Mouse (Mus musculus) erythroblast, embryonic 14.5 days (primary cell): ENCODE data around the gene Rnf150. TPM values are rescaled to one million over a fixed set of nuclear protein-coding genes. Genes with fewer than 3 reads are reported as not detected.

Experiments
- H3K27me3 ChIP-seq: 2 replicates; pipeline ENCODE4 v1.6.1; 2012; ENCODE audit warnings: inconsistent platforms; ENCODE audit not compliant: control insufficient read depth
- H3K36me3 ChIP-seq: 2 replicates; pipeline ENCODE4 v1.6.1; 2012; ENCODE audit warnings: mild to moderate bottlenecking, inconsistent platforms; ENCODE audit not compliant: control insufficient read depth
- H3K4me1 ChIP-seq: 2 replicates; pipeline ENCODE4 v1.6.1; 2012; ENCODE audit warnings: inconsistent platforms; ENCODE audit not compliant: control insufficient read depth
- H3K4me3 ChIP-seq: replicated peaks from 2 replicates; pipeline ENCODE3; 2012; ENCODE audit warnings: moderate library complexity, mild to moderate bottlenecking, inconsistent platforms
- H3K9me3 ChIP-seq: 2 replicates; pipeline ENCODE4 v1.6.1; 2012; ENCODE audit warnings: low read length, inconsistent platforms, mixed read lengths; ENCODE audit not compliant: control insufficient read depth
- GATA1 ChIP-seq: IDR thresholded peaks from 2 replicates; pipeline ENCODE4 v1.6.1; 2012; ENCODE audit warnings: low read length, inconsistent platforms, mixed read lengths
- TAL1 ChIP-seq: IDR thresholded peaks from 3 replicates; pipeline ENCODE4 v1.6.1; 2012; ENCODE audit warnings: low read length, inconsistent platforms, mixed read lengths
- polyA plus RNA-seq: library from polyadenylated mRNA; stranded (reverse); fragments of >175 nt; gene quantifications from 2 replicates; pipeline ENCODE4 v1.2.3, GENCODE M21; 2012

Gene Rnf150
- polyA plus RNA-seq, 1 experiment: not detected

- H3K4me3 ChIP-seq: no peak overlapping the region
- no peaks in the 10 kb centered on the region for H3K9me3 ChIP-seq
- H3K36me3 ChIP-seq: no peaks in the 10 kb centered on the region
These were observed 119.7 kb downstream of the Rnf150 start for GRCm38 (mm10) chr8:82982873-82983272.

GRCm38 (mm10) chr8:82983301-82983700, 120.1 kb downstream of the Rnf150 start:
- TF ChIP-seq GATA1: no peak
- TF ChIP-seq TAL1: no peak
- Histone ChIP-seq H3K36me3 (no peaks in the 10 kb centered on the region), H3K4me3 (no peak overlapping the region), H3K27me3 (no peaks in the 10 kb centered on the region), H3K9me3 (no peaks in the 10 kb centered on the region), H3K4me1 (no peaks in the 10 kb centered on the region)

More at GRCm38 (mm10) chr8:82982873-82983272, 119.7 kb downstream of the Rnf150 start:
- TF ChIP-seq TAL1 (no peak), GATA1 (no peak)
- Histone ChIP-seq H3K4me1 (no peaks in the 10 kb centered on the region), H3K27me3 (no peaks in the 10 kb centered on the region)

- Histone ChIP-seq H3K36me3 (no peaks in the 10 kb centered on the region), H3K9me3 (no peaks in the 10 kb centered on the region), H3K27me3 (no peaks in the 10 kb centered on the region), H3K4me1 (no peaks in the 10 kb centered on the region), H3K4me3 (no peak overlapping the region)
- TF ChIP-seq TAL1: no peak
- TF ChIP-seq GATA1: no peak
These were observed 128.9 kb downstream of the Rnf150 start for GRCm38 (mm10) chr8:82992093-82992492.

GRCm38 (mm10) chr8:82995727-82996438, 132.7 kb downstream of the Rnf150 start:
- Histone ChIP-seq H3K9me3 (no peaks in the 10 kb centered on the region), H3K27me3 (no peaks in the 10 kb centered on the region), H3K36me3 (no peaks in the 10 kb centered on the region), H3K4me1 (no peaks in the 10 kb centered on the region), H3K4me3 (no peak overlapping the region)
- TF ChIP-seq TAL1 (no peak), GATA1 (no peak)

GRCm38 (mm10) chr8:82996843-82997242, 133.7 kb downstream of the Rnf150 start:
- Histone ChIP-seq H3K4me3 (no peak overlapping the region), H3K27me3 (no peaks in the 10 kb centered on the region), H3K4me1 (no peaks in the 10 kb centered on the region), H3K36me3 (no peaks in the 10 kb centered on the region), H3K9me3 (no peaks in the 10 kb centered on the region)
- TF ChIP-seq TAL1 (no peak), GATA1 (no peak)

- no peaks in the 10 kb centered on the region for H3K36me3 ChIP-seq
- TF ChIP-seq TAL1: no peak
- no peak for TF ChIP-seq GATA1
- no peaks in the 10 kb centered on the region for H3K27me3 ChIP-seq
These were observed 135.6 kb downstream of the Rnf150 start for GRCm38 (mm10) chr8:82998778-82999177.

GRCm38 (mm10) chr8:83003187-83003586, 140.0 kb downstream of the Rnf150 start:
- no peaks in the 10 kb centered on the region for H3K36me3 ChIP-seq

More at GRCm38 (mm10) chr8:82998778-82999177, 135.6 kb downstream of the Rnf150 start:
- Histone ChIP-seq H3K9me3 (no peaks in the 10 kb centered on the region), H3K4me3 (no peak overlapping the region), H3K4me1 (no peaks in the 10 kb centered on the region)

GRCm38 (mm10) chr8:83009481-83009880, 146.3 kb downstream of the Rnf150 start:
- Histone ChIP-seq H3K27me3 (no peaks in the 10 kb centered on the region), H3K9me3 (no peaks in the 10 kb centered on the region), H3K4me3 (no peak overlapping the region), H3K4me1 (no peaks in the 10 kb centered on the region), H3K36me3 (no peaks in the 10 kb centered on the region)
- TF ChIP-seq GATA1: no peak
- TF ChIP-seq TAL1: no peak

More at GRCm38 (mm10) chr8:83003187-83003586, 140.0 kb downstream of the Rnf150 start:
- no peak for TF ChIP-seq TAL1
- no peak for TF ChIP-seq GATA1
- H3K27me3 ChIP-seq: no peaks in the 10 kb centered on the region
- no peaks in the 10 kb centered on the region for H3K9me3 ChIP-seq
- H3K4me1 ChIP-seq: no peaks in the 10 kb centered on the region
- no peak overlapping the region for H3K4me3 ChIP-seq

GRCm38 (mm10) chr8:83011286-83011685, 148.1 kb downstream of the Rnf150 start:
- Histone ChIP-seq H3K36me3 (no peaks in the 10 kb centered on the region), H3K27me3 (no peaks in the 10 kb centered on the region), H3K9me3 (no peaks in the 10 kb centered on the region), H3K4me1 (no peaks in the 10 kb centered on the region), H3K4me3 (no peak overlapping the region)
- TF ChIP-seq TAL1: no peak
- TF ChIP-seq GATA1: no peak

GRCm38 (mm10) chr8:83011758-83012157, 148.6 kb downstream of the Rnf150 start:
- Histone ChIP-seq H3K4me3 (no peak overlapping the region), H3K27me3 (no peaks in the 10 kb centered on the region), H3K4me1 (no peaks in the 10 kb centered on the region), H3K36me3 (no peaks in the 10 kb centered on the region), H3K9me3 (no peaks in the 10 kb centered on the region)
- TF ChIP-seq TAL1 (no peak), GATA1 (no peak)
